Mouse (Mus musculus): ENCODE data around the gene Nbea. TPM values are rescaled to one million over a fixed set of nuclear protein-coding genes. Genes with fewer than 3 reads are reported as not detected.

Gene Nbea
- polyA plus RNA-seq, 1 experiment from 2014 or later, result 0.59 TPM

DNA sequence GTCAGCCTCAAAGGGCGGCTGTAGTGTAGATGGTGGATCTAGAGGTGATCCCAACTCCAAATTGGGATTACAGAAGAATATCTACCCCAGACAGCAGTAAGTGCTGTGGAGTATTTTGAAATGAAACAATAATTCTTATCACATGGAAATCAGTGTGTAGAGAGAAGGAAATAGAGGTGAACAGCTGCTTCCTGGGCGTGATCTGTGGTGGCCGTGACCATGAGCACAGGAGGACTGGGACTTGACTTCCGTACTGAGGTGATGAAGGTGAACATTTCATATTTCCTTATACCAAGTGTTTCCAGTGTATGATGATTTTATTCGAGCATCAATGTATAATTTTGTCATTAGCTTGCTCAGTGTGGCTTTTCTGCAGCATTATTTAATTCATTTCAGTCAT is 439.6 kb downstream of the Nbea start:
- Histone ChIP-seq H3K4me3 (ENCODE audit: low read depth, low read length) (no peak overlapping the region), H3K27ac (ENCODE audit: low read length) (no peak overlapping the region), H3K36me3 (ENCODE audit: control insufficient read depth, insufficient read depth) (no peaks in the 10 kb centered on the region), H3K9me3 (replicated peaks; ENCODE audit: control insufficient read depth, low read length) (no peaks in the 10 kb centered on the region), H3K4me1 (ENCODE audit: control insufficient read depth, low read depth, low read length) (no peaks in the 10 kb centered on the region), H3K4me2 (ENCODE audit: low read depth, low read length) (no peak overlapping the region), H3K27me3 (ENCODE audit: control insufficient read depth, insufficient read depth, low read depth, low read length) (no peaks in the 10 kb centered on the region), H3K9ac (ENCODE audit: low read depth, low read length) (no peak overlapping the region)
- ATAC-seq (ENCODE audit: low read depth), result no peak
- 43% methylated on average over 5 of the region's 5 CpGs for WGBS (ENCODE audit: insufficient replicate concordance)

DNA sequence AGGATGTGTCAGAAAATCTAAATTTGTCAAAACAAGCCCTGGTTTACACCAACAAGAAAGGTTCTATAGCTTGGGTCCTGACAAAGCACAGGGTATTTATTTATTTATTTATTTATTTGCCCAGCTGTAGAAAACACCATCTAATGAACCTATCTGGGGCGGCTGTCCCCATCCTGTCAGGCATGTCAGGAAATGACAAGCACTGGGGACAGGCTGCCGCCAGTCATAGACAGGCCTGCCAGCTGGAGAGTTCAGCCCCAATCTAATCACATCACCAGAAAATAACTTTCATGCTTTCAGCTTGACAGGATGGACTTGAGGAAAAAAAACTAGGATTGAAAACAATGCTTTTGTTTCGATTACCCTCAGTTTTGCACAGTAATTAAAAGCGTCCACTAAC is 440.8 kb downstream of the Nbea start:
- Histone ChIP-seq H3K36me3 (ENCODE audit: control insufficient read depth, insufficient read depth) (no peaks in the 10 kb centered on the region), H3K9me3 (replicated peaks; ENCODE audit: control insufficient read depth, low read length) (no peaks in the 10 kb centered on the region), H3K27ac (ENCODE audit: low read length) (no peak overlapping the region), H3K27me3 (ENCODE audit: control insufficient read depth, insufficient read depth, low read depth, low read length) (no peaks in the 10 kb centered on the region), H3K4me2 (ENCODE audit: low read depth, low read length) (no peak overlapping the region), H3K4me3 (ENCODE audit: low read depth, low read length) (no peak overlapping the region), H3K4me1 (ENCODE audit: control insufficient read depth, low read depth, low read length) (no peaks in the 10 kb centered on the region), H3K9ac (ENCODE audit: low read depth, low read length) (no peak overlapping the region)
- 57% methylated on average over 4 of the region's 4 CpGs for WGBS (ENCODE audit: insufficient replicate concordance)
- ATAC-seq (ENCODE audit: low read depth), result no peak

DNA sequence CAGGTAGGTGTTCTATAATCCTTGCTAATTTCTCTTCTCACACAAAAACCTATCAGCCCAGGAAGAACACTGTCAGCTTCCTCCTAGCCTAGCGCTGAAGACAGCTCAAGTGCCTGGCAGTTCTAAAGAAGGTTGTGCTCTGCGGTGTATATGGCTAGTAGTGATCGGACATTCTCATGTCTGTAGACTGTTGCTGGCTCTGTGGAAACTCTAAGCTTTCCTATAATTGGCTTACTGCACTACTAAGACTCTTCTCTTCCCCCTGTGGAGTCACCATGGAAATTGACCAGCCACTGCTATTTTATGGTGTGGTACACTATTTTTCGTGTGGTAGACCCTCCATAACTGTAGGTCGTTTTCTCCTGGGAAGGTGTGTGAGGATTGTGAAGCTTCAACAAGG is 441.3 kb downstream of the Nbea start:
- H3K4me2 ChIP-seq (ENCODE audit: low read depth, low read length), result no peak overlapping the region
- H3K4me1 ChIP-seq (ENCODE audit: control insufficient read depth, low read depth, low read length), result no peaks in the 10 kb centered on the region
- no peak overlapping the region for H3K9ac ChIP-seq (ENCODE audit: low read depth, low read length)
- H3K36me3 ChIP-seq (ENCODE audit: control insufficient read depth, insufficient read depth), result no peaks in the 10 kb centered on the region
- WGBS (ENCODE audit: insufficient replicate concordance), result 64% methylated on average over 5 of the region's 5 CpGs
- H3K9me3 ChIP-seq (replicated peaks; ENCODE audit: control insufficient read depth, low read length), result no peaks in the 10 kb centered on the region
- H3K4me3 ChIP-seq (ENCODE audit: low read depth, low read length), result no peak overlapping the region
- H3K27ac ChIP-seq (ENCODE audit: low read length), result no peak overlapping the region
- ATAC-seq (ENCODE audit: low read depth), result no peak
- H3K27me3 ChIP-seq (ENCODE audit: control insufficient read depth, insufficient read depth, low read depth, low read length), result no peaks in the 10 kb centered on the region

DNA sequence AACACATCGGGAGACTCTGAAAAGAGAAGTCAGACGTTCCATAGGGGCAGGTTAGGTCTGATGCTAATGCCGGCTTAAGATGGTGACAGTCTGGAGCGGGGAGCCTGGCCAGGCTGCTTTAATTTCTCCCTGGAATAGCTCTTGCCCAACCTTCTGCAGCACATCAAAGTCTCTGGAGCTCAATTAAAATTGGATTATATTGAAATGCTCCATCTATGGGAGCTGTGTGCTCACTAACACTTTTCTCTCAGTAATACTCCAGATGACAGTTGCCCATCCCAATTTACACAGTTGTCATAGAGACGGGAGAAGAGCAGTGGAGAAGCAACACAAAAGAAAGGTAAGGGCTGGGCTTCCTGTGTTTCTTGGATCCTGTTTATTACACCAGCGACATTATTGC is 442.1 kb downstream of the Nbea start:
- Histone ChIP-seq H3K9me3 (replicated peaks; ENCODE audit: control insufficient read depth, low read length) (no peaks in the 10 kb centered on the region), H3K4me2 (ENCODE audit: low read depth, low read length) (no peak overlapping the region), H3K4me1 (ENCODE audit: control insufficient read depth, low read depth, low read length) (no peaks in the 10 kb centered on the region), H3K9ac (ENCODE audit: low read depth, low read length) (no peak overlapping the region), H3K27me3 (ENCODE audit: control insufficient read depth, insufficient read depth, low read depth, low read length) (no peaks in the 10 kb centered on the region), H3K27ac (ENCODE audit: low read length) (no peak overlapping the region), H3K4me3 (ENCODE audit: low read depth, low read length) (no peak overlapping the region), H3K36me3 (ENCODE audit: control insufficient read depth, insufficient read depth) (no peaks in the 10 kb centered on the region)
- ATAC-seq (ENCODE audit: low read depth), result no peak
- 65% methylated on average over 6 of the region's 6 CpGs for WGBS (ENCODE audit: insufficient replicate concordance)

- no peak for ATAC-seq (ENCODE audit: low read depth)
- Histone ChIP-seq H3K27ac (ENCODE audit: low read length) (no peak overlapping the region), H3K4me1 (ENCODE audit: control insufficient read depth, low read depth, low read length) (no peaks in the 10 kb centered on the region), H3K36me3 (ENCODE audit: control insufficient read depth, insufficient read depth) (no peaks in the 10 kb centered on the region), H3K9ac (ENCODE audit: low read depth, low read length) (no peak overlapping the region), H3K9me3 (replicated peaks; ENCODE audit: control insufficient read depth, low read length) (no peaks in the 10 kb centered on the region), H3K4me3 (ENCODE audit: low read depth, low read length) (no peak overlapping the region), H3K27me3 (ENCODE audit: control insufficient read depth, insufficient read depth, low read depth, low read length) (no peaks in the 10 kb centered on the region), H3K4me2 (ENCODE audit: low read depth, low read length) (no peak overlapping the region)
- WGBS (ENCODE audit: insufficient replicate concordance), result 68% methylated on average over 6 of the region's 6 CpGs
Measured at GRCm38 (mm10) chr3:55733665-55734064, 449.8 kb downstream of the Nbea start.

GRCm38 (mm10) chr3:55730549-55730948 is 453.0 kb downstream of the Nbea start:
- H3K9ac ChIP-seq (ENCODE audit: low read depth, low read length), result no peak overlapping the region
- ATAC-seq (ENCODE audit: low read depth), result no peak
- H3K36me3 ChIP-seq (ENCODE audit: control insufficient read depth, insufficient read depth), result no peaks in the 10 kb centered on the region
- H3K4me3 ChIP-seq (ENCODE audit: low read depth, low read length), result no peak overlapping the region
- H3K4me2 ChIP-seq (ENCODE audit: low read depth, low read length), result no peak overlapping the region
- no peaks in the 10 kb centered on the region for H3K27me3 ChIP-seq (ENCODE audit: control insufficient read depth, insufficient read depth, low read depth, low read length)
- H3K4me1 ChIP-seq (ENCODE audit: control insufficient read depth, low read depth, low read length), result no peaks in the 10 kb centered on the region
- H3K9me3 ChIP-seq (replicated peaks; ENCODE audit: control insufficient read depth, low read length), result no peaks in the 10 kb centered on the region
- 51% methylated on average over 5 of the region's 5 CpGs for WGBS (ENCODE audit: insufficient replicate concordance)
- H3K27ac ChIP-seq (ENCODE audit: low read length), result no peak overlapping the region

- Histone ChIP-seq H3K27ac (ENCODE audit: low read length) (no peak overlapping the region), H3K4me1 (ENCODE audit: control insufficient read depth, low read depth, low read length) (no peaks in the 10 kb centered on the region), H3K9ac (ENCODE audit: low read depth, low read length) (no peak overlapping the region), H3K36me3 (ENCODE audit: control insufficient read depth, insufficient read depth) (no peaks in the 10 kb centered on the region), H3K27me3 (ENCODE audit: control insufficient read depth, insufficient read depth, low read depth, low read length) (no peaks in the 10 kb centered on the region), H3K4me3 (ENCODE audit: low read depth, low read length) (no peak overlapping the region), H3K4me2 (ENCODE audit: low read depth, low read length) (no peak overlapping the region), H3K9me3 (replicated peaks; ENCODE audit: control insufficient read depth, low read length) (no peaks in the 10 kb centered on the region)
- 55% methylated on average over 8 of the region's 8 CpGs for WGBS (ENCODE audit: insufficient replicate concordance)
- ATAC-seq (ENCODE audit: low read depth), result no peak
Measured at GRCm38 (mm10) chr3:55730142-55730541, 453.4 kb downstream of the Nbea start.

GRCm38 (mm10) chr3:55714260-55714659 is 469.2 kb downstream of the Nbea start:
- Histone ChIP-seq H3K27ac (ENCODE audit: low read length) (no peak overlapping the region), H3K4me3 (ENCODE audit: low read depth, low read length) (no peak overlapping the region), H3K36me3 (ENCODE audit: control insufficient read depth, insufficient read depth) (no peaks in the 10 kb centered on the region), H3K4me2 (ENCODE audit: low read depth, low read length) (no peak overlapping the region), H3K4me1 (ENCODE audit: control insufficient read depth, low read depth, low read length) (no peaks in the 10 kb centered on the region), H3K27me3 (ENCODE audit: control insufficient read depth, insufficient read depth, low read depth, low read length) (no peaks in the 10 kb centered on the region), H3K9me3 (replicated peaks; ENCODE audit: control insufficient read depth, low read length) (no peaks in the 10 kb centered on the region), H3K9ac (ENCODE audit: low read depth, low read length) (no peak overlapping the region)
- 76% methylated on average over 6 of the region's 6 CpGs for WGBS (ENCODE audit: insufficient replicate concordance)
- ATAC-seq (ENCODE audit: low read depth), result no peak

DNA sequence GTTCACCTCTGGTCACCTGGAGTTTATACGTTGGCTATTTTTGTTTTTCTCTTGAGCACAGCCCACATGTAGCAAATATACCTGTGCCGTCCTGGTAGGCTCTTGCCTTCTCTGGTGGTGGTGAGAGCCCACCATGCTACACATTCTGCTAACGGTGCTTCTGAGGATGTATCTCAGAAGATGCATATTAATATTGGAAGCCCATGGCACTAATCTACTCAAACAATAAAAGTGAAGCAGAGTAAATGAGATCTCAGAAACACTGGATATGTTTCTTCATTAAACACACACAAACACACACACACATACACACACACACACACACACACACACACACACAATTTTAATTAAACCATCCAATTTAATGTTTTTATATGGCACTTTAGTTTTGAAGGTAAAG is 469.6 kb downstream of the Nbea start:
- H3K4me3 ChIP-seq (ENCODE audit: low read depth, low read length), result no peak overlapping the region
- WGBS (ENCODE audit: insufficient replicate concordance), result 59% methylated on average over 3 of the region's 3 CpGs
- ATAC-seq (ENCODE audit: low read depth), result no peak
- no peak overlapping the region for H3K4me2 ChIP-seq (ENCODE audit: low read depth, low read length)
- H3K27ac ChIP-seq (ENCODE audit: low read length), result no peak overlapping the region
- H3K27me3 ChIP-seq (ENCODE audit: control insufficient read depth, insufficient read depth, low read depth, low read length), result no peaks in the 10 kb centered on the region
- H3K9ac ChIP-seq (ENCODE audit: low read depth, low read length), result no peak overlapping the region
- H3K4me1 ChIP-seq (ENCODE audit: control insufficient read depth, low read depth, low read length), result no peaks in the 10 kb centered on the region
- H3K36me3 ChIP-seq (ENCODE audit: control insufficient read depth, insufficient read depth), result no peaks in the 10 kb centered on the region
- H3K9me3 ChIP-seq (replicated peaks; ENCODE audit: control insufficient read depth, low read length), result no peaks in the 10 kb centered on the region

DNA sequence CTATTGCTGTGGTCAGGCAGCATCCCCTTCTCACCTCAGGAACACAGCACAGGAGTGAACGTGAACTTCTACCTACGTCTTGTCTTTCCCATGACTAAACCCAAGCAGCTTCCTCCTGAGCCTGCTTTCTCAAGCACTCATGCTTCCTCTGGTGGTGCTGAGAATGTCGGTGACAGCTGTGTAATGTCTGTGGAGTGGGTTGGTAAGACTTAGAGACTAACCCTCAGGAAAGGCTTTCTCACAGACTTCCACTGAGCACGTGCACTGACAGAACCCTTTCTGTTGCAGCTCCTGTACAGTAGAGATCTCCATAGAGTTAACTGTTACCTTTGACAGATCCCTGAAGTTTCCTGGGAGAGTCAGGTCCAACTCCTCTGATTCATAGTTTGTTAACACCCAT is 473.2 kb downstream of the Nbea start:
- WGBS (ENCODE audit: insufficient replicate concordance), result 59% methylated on average over 4 of the region's 4 CpGs
- H3K36me3 ChIP-seq (ENCODE audit: control insufficient read depth, insufficient read depth), result no peaks in the 10 kb centered on the region

More for the DNA sequence above, 473.2 kb downstream of the Nbea start:
- H3K4me1 ChIP-seq (ENCODE audit: control insufficient read depth, low read depth, low read length), result no peaks in the 10 kb centered on the region
- H3K27me3 ChIP-seq (ENCODE audit: control insufficient read depth, insufficient read depth, low read depth, low read length), result no peaks in the 10 kb centered on the region
- H3K4me3 ChIP-seq (ENCODE audit: low read depth, low read length), result no peak overlapping the region
- H3K9ac ChIP-seq (ENCODE audit: low read depth, low read length), result no peak overlapping the region
- H3K9me3 ChIP-seq (replicated peaks; ENCODE audit: control insufficient read depth, low read length), result no peaks in the 10 kb centered on the region
- ATAC-seq (ENCODE audit: low read depth), result no peak
- no peak overlapping the region for H3K27ac ChIP-seq (ENCODE audit: low read length)
- no peak overlapping the region for H3K4me2 ChIP-seq (ENCODE audit: low read depth, low read length)

Measured in liver, embryonic 16.5 days (tissue).